Mouse (Mus musculus): ENCODE results near the gene Exosc10.

The Exosc10 gene

DNA sequence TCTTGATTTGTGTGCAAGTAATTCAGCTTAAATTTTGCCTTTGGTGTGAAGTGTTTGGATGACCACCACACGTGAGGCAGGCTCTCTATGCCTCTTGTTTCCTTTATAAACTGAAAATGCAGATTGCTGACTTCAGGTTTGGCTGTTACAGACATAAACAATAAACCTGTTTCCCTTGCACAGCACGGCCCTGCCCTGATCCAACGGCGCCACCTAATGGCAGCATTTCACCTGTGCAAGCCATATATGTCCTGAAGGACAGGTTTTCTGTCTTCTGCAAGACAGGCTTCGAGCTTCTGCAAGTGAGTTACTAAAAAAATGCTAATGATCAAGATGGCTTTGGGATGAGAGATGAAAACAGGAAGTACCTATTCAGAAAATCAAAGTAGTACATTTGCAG, 49.5 kb downstream of the Exosc10 start:
- DNase-seq (ENCODE audit: low read depth), result peak; percentile 72

DNA sequence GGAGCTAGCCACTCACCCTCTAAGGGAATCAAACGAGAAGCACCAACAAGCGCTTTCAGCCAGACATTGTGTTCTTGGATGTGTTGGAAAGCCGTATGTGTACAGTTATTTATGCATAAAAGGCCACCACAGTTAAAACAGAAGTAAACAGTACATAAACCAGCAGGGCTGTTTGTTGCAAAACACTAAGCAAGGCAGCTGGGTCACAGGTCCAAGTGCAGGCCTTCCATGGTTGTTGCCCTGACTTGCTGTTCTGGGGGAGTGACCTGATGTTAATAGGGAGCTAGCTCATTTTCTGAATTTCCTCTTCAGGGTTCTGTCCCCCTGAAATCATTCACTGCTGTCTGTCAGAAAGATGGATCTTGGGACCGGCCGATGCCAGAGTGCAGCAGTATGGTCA, 51.6 kb downstream of the Exosc10 start:
- no peak for DNase-seq (ENCODE audit: low read depth)

DNA sequence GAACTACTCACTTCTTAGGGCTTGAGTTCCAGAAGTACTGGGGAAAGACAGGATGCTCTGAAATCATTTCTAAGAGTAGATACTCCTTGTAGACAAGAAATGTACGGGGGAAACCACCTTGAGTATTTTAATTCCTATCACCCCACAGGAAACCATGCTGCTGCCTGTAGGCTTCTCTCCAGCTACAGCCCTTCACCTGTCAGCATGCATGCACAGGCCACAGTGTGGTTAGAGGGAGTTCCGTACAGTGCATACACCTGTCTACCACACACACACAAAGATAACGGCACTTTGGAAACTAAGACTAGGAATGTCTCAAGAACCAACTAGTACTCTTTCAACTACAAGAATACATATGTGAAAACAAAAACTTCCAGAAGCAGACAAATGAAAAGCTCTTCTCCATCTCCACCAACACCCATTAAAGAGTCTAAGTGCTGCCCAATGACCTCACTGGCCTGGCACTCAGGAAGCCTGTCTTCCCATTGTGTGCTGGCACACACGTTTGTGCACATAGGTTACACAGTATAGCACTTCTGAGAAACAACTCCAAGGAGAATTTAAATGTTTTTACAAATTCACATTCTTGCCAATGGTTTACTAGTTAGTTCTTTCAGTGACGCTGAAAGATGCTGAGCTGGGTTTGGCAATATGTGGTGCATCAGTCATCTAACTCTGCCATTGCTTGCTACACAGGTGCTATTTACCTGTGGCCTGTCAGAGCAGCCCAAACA, 52.6 kb downstream of the Exosc10 start:
- DNase-seq (ENCODE audit: low read depth), result no peak

DNA sequence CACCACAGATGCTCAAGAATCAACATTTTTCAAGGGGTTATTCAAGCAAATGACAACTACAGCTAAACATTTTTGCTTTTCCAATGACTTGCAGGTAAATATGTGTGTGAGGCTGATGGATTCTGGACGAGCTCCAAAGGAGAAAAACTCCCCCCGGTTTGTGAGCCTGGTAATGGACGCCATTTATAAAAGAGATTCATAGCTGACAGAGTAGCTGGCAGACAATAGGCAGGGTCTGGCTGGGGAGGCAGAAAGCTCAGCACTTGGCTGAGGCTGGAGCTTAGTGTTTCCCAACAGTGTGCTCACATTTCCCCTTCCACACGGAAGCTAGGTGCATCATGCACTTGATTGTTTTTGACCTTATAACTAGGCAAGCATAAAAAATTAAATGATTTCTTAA, 54.3 kb downstream of the Exosc10 start:
- DNase-seq (ENCODE audit: low read depth), result no peak

DNA sequence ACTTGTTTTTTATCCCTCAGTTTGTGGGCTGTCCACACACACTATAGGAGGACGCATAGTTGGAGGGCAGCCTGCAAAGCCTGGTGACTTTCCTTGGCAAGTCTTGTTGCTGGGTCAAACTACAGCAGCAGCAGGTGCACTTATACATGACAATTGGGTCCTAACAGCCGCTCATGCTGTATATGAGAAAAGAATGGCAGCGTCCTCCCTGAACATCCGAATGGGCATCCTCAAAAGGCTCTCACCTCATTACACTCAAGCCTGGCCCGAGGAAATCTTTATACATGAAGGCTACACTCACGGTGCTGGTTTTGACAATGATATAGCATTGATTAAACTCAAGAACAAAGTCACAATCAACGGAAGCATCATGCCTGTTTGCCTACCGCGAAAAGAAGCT, 55.5 kb downstream of the Exosc10 start:
- no peak for DNase-seq (ENCODE audit: low read depth)

DNA sequence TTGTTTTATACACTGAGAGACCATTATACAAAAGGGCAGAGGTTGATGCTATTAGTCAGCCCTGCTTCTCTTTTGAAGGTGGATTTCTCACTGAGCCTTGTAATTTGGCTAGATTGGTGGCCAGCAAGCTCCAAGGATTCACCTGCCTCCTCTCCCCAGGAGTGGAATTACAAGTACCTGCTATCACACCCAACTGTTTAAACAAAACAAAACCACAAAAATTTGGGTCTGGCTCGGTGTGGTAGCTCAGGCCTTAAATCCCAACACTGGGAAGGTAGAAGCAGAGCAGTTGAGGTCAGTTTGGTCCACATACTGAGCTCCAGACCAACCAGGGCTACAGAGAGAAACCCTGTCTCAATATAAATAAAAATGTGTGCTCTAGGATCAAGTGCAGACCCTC, 61.6 kb downstream of the Exosc10 start:
- no peak for DNase-seq (ENCODE audit: low read depth)

DNA sequence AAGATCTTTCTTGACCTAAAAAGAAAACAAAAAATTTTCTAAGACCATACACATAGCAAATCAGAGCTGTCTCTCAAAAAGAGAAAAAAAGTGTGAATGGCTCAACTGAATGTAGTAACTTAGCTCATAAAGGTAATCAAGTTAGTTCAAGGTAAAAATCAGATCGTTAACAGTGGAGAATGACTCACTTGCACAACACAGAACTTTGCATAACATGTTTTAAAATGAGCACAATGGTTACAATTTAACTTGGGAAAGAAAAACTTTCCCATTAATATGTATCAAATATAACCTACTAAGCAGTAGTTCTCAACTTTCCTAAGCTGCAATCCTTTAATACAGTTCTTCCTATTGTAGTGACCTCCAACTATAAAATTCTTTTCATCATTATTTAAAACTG, 62.5 kb downstream of the Exosc10 start:
- DNase-seq (ENCODE audit: low read depth), result no peak

DNA sequence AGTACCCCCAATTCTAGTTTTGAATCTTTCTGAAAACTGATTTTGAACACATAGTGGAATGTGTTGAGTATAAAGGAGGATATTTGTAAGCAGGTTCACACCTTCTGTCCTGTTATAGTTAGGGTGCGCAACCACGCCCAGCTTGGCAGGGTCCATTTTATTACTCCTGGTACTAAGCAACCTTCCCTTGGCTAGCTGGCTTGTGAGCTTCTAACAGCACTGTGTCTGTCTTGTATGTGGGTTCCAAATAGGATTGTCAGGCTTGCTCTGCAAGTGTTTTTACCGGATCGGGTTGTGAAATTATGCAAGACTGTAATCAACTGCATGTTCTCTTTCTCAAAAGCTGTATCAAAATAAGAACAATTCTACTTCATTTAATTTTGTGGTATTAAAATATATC, 64.3 kb downstream of the Exosc10 start:
- DNase-seq (ENCODE audit: low read depth), result no peak

DNA sequence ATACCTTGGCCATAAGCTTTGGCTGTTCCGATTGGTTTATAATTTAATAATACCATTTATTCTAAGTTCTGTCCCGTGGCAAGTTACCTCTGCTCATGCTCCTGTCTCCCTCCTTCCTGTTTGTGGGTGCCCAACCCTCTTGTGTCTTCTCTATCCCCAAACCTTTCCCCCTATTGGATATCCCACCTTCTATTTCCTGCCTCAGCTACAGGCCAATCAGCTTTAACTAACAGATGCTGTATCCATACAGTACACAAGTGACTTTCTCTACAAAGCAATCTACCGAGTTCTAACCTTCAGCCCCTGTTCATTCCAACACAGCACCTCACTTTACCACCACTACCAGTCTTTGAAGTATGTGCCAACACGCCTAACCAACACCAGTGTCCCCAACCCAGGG, 65.4 kb downstream of the Exosc10 start:
- DNase-seq (ENCODE audit: low read depth), result no peak

DNA sequence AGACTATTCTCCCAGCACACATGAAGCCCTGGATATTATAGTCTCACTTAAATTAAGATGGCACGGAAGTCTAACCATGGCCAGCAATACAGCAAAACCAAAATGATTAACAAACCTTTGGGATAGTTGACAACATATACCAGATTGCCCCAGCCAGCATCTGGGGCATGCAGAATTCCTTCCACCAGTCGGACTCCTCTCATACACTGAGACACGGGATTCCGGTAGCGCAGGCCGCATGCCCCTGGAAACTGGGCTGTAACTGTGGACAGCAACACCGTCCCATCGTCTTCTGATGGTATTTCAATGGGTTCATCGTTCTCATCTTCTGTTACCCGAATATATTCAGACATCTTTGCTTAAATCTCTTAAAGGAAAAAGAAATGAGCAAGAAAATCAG, 66.8 kb downstream of the Exosc10 start:
- DNase-seq (ENCODE audit: low read depth), result no peak

DNA sequence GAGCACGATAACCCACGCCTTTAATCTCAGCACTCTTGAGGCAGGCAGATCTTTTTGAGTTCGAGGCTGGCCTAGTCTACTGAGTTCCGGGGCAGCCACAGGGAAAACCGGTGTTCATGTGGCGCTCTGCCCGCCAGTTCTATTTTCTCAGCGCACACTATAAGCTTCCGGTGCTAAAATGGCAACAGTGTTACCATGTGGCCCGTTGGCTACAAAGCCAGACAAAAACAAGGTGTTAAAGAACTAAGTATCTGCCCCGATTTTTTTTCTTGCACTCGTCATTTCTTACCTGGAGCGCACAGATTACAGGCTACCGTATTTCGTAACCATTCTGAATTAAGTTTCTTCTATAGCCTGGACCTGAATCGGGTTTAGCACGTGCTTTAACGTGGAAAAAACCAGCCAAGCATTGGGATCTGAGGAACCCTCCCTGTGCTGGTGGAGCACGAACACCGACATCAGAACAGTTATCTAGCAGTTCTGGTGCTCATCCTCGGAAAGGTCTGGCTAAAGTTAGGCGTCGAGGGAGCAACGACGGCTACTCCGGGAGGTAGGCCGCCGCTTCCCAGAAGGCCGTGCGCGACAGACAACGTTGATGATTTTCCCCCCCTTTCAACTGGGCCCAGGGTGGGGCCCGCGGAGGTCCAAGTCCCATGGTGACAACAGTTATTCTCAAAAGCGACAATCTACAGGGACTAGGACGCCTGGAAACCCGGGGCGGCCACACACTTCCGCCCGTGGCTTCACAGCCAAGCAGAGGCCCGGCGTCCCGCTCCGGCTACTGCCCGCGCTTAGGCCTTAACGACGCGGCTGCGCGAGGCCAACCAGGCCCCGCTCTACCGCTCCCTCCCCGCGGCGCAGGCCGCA, 67.8 kb downstream of the Exosc10 start:
- DNase-seq (ENCODE audit: low read depth), result no peak

DNA sequence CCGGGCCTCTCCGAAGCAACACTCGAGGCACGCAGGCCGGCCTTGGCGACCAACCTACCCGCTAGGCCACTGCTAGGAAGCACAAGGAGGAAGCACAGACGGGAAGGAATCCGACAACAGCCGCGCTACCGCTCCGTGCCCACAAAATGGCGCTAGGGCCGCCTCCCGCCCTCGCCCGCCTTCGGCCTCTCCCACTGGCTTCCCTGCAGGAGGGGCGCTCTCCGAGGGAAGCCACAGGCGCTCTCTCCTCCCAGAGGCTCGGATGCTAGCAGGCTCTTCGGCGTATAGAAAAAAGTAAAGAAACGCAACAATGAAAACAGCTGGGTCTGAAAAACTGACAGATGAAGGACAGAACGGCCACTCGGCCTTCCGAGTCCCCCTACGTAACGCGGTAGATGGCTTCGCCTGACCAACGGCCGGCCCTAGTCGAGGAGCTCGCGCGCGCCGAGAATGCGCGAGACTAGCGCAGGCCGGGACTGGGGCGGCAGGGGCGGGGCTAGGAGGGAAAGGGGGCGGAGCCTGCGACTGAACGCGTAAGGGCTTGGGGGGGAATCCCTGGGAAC, 68.5 kb downstream of the Exosc10 start, which contains the start of gene Tardbp:
Tardbp (minus strand) TSS at position 397 of the 563 bp plus-strand sequence.
- peak; percentile 92 for DNase-seq (ENCODE audit: low read depth)

DNA sequence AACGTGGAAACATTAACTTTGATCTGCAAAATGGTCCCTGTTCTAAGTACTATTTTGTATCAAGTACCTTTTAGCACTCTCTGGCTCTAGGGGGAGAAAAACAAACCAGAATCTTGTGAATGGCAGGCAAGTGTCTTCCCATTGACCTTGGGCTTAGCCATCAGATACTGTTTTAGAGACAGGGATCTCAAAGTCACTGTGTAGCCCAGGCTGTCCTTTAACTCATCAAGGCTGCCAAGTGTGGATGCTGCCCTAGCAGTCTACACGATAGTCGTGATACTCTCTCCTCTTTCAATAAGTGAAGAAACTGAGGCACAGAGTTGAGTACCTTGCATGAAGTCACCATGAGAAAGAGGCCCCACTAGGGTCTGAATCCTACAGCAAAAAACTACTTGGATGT, 69.0 kb downstream of the Exosc10 start:
- DNase-seq (ENCODE audit: low read depth), result no peak

Data from c-Kit-positive CD71-negative TER-119-negative erythroid progenitor cells, embryonic 14.5 days (primary cell).